Mouse (Mus musculus) ES-CJ7 (cell line): Measurements from ENCODE around the gene Nat9.

Source experiments
- DNase-seq: peaks from one replicate; pipeline ENCODE4 v3.0.0; 2011; ENCODE audit warnings: low read depth, low spot score

The Nat9 gene

GRCm38 (mm10) chr11:115187693-115188092, at the start of gene Nat9:
Gene Nat9 (minus strand): TSS chr11:115187859.
- DNase-seq, result peak; percentile 33

GRCm38 (mm10) chr11:115236570-115236969, 48.9 kb upstream of the Nat9 start:
- no peak for DNase-seq

- DNase-seq, result no peak
These were observed 46.8 kb upstream of the Nat9 start for GRCm38 (mm10) chr11:115234320-115235044.

GRCm38 (mm10) chr11:115233526-115234290, 46.0 kb upstream of the Nat9 start:
- DNase-seq, result no peak

- DNase-seq, result no peak
These were observed 45.2 kb upstream of the Nat9 start for GRCm38 (mm10) chr11:115232889-115233288.

GRCm38 (mm10) chr11:115231924-115232323, 44.3 kb upstream of the Nat9 start:
- DNase-seq, result no peak

- DNase-seq, result no peak
These were observed 43.7 kb upstream of the Nat9 start for GRCm38 (mm10) chr11:115231168-115231915.

GRCm38 (mm10) chr11:115229021-115229930, 41.6 kb upstream of the Nat9 start:
- peak; percentile 90 for DNase-seq

- no peak for DNase-seq
These were observed 40.8 kb upstream of the Nat9 start for GRCm38 (mm10) chr11:115228430-115228829.

GRCm38 (mm10) chr11:115227640-115228039, 40.0 kb upstream of the Nat9 start:
- no peak for DNase-seq

- DNase-seq, result peak; percentile 59
These were observed 39.3 kb upstream of the Nat9 start for GRCm38 (mm10) chr11:115226811-115227491.

GRCm38 (mm10) chr11:115225301-115225700, 37.6 kb upstream of the Nat9 start:
- DNase-seq, result no peak

- DNase-seq, result peak; percentile 67
These were observed 37.2 kb upstream of the Nat9 start for GRCm38 (mm10) chr11:115224889-115225288.

GRCm38 (mm10) chr11:115223877-115224276, 36.2 kb upstream of the Nat9 start:
- no peak for DNase-seq

- DNase-seq, result no peak
These were observed 35.8 kb upstream of the Nat9 start for GRCm38 (mm10) chr11:115223451-115223850.

- DNase-seq, result no peak
These were observed 34.9 kb upstream of the Nat9 start for GRCm38 (mm10) chr11:115222570-115222969.

GRCm38 (mm10) chr11:115222077-115222476, 34.4 kb upstream of the Nat9 start:
- DNase-seq, result no peak

GRCm38 (mm10) chr11:115219685-115220084, 32.0 kb upstream of the Nat9 start:
- DNase-seq, result no peak

GRCm38 (mm10) chr11:115219263-115219662, 31.6 kb upstream of the Nat9 start:
- peak; percentile 44 for DNase-seq
